Mouse (Mus musculus): ENCODE results near the gene Npb. TPM values are rescaled to one million over a fixed set of nuclear protein-coding genes. Genes with fewer than 3 reads are reported as not detected.
A peak's percentile ranks its signal among the peaks of the same experiment; 100 is the strongest.

Npb gene
- polyA plus RNA-seq, 1 experiment from 2014 or later, result 5.0 TPM

DNA sequence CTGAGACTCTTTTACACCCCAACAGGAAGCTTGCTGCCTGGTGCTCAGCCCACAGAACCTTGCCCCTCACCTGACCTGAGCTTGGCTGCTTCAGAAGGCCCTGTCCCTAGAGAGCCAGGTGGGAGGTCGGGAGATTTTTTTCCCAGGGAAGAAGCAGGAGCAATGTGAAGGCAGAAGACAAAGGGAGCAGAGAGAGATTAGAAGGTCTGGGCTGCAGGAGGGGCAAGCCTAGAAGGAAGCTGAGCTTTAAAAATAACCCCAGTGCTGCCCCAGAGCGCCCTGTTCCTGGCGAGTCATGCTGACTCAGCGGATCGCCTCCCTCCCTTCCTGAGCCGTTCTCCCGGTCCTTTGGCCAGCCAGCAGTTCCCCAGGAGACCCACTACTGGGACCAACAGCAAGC is 21.6 kb downstream of the Npb start:
- no peaks in the 10 kb centered on the region for H3K9me3 ChIP-seq (replicated peaks)
- peak; percentile 62 for ATAC-seq
- H3K27me3 ChIP-seq (replicated peaks), result no peaks in the 10 kb centered on the region
- WGBS (ENCODE audit: insufficient replicate concordance), result 8% methylated on average over 7 of the region's 7 CpGs
- peak overlapping the region; percentile 91 for H3K4me3 ChIP-seq
- H3K36me3 ChIP-seq, result peaks cover 36% of the 10 kb centered on the region
- peak overlapping the region; percentile 76 for H3K4me2 ChIP-seq
- H3K9ac ChIP-seq, result peak overlapping the region; percentile 99
- peaks cover 87% of the 10 kb centered on the region for H3K4me1 ChIP-seq
- H3K27ac ChIP-seq, result peak overlapping the region; percentile 94

GRCm38 (mm10) chr11:120630401-120630871 is 22.2 kb downstream of the Npb start:
- 20% methylated on average over 5 of the region's 5 CpGs for WGBS (ENCODE audit: insufficient replicate concordance)
- peak; percentile 22; the same call in 1 of the 2 replicates for ATAC-seq
- Histone ChIP-seq H3K27me3 (replicated peaks) (no peaks in the 10 kb centered on the region), H3K4me2 (peak overlapping the region; percentile 76), H3K36me3 (peaks cover 36% of the 10 kb centered on the region), H3K9me3 (replicated peaks) (no peaks in the 10 kb centered on the region), H3K27ac (peak overlapping the region; percentile 94), H3K9ac (peak overlapping the region; percentile 99), H3K4me3 (peak overlapping the region; percentile 91), H3K4me1 (peaks cover 86% of the 10 kb centered on the region)

GRCm38 (mm10) chr11:120630881-120631725 is 22.8 kb downstream of the Npb start:
- Histone ChIP-seq H3K27ac (peak overlapping the region; percentile 94), H3K4me3 (peak overlapping the region; percentile 91), H3K9ac (peak overlapping the region; percentile 99), H3K4me2 (peak overlapping the region; percentile 76), H3K27me3 (replicated peaks) (no peaks in the 10 kb centered on the region), H3K4me1 (peaks cover 79% of the 10 kb centered on the region), H3K36me3 (peaks cover 31% of the 10 kb centered on the region), H3K9me3 (replicated peaks) (no peaks in the 10 kb centered on the region)
- 9% methylated on average over 7 of the region's 7 CpGs for whole genome bisulfite sequencing (ENCODE audit: insufficient replicate concordance)
- ATAC-seq, result no peak

DNA sequence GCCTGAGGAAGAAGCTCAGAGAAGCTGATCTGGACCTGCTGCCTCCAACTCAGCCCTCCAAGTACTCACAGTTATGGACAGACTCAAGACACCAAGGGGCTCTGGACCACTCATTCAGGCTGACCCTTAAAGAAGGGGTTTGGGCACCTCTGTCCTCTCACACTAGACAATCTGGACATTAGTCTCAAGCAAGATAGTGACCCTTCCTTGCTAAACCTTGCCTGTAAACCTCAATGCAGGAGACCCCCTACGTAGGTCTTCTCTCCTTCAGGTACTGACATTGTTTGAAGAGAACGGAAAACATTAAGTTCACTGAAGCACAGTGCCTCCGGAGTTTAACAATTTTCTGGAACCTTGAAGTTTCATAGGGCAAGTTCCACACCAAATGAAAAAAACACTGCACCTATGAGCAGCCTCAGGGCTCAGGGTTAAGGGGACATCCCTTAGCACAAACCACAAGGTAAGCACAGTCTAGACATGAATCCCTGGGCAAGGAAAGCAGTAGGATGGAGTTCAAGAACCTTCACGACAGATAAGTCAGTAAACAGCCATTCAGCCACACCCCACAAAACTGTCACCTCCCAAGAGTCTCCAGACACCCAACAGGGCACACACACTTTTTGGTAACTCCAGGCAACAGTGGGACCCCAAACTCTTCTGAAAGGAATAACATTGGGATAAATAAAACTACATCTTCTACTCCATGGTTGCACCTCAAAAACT is 23.6 kb downstream of the Npb start:
- Histone ChIP-seq H3K36me3 (peaks cover 25% of the 10 kb centered on the region), H3K9me3 (replicated peaks) (no peaks in the 10 kb centered on the region), H3K4me3 (peak overlapping the region; percentile 91), H3K27ac (peak overlapping the region; percentile 94), H3K4me2 (peak overlapping the region; percentile 76), H3K27me3 (replicated peaks) (no peaks in the 10 kb centered on the region), H3K9ac (peak overlapping the region; percentile 99), H3K4me1 (peaks cover 74% of the 10 kb centered on the region)
- ATAC-seq, result peak; percentile 22
- 39% methylated on average over 4 of the region's 4 CpGs for WGBS (ENCODE audit: insufficient replicate concordance)

- no peaks in the 10 kb centered on the region for H3K27me3 ChIP-seq (replicated peaks)
- H3K27ac ChIP-seq, result peak overlapping the region; percentile 94
- H3K9me3 ChIP-seq (replicated peaks), result no peaks in the 10 kb centered on the region
- peak overlapping the region; percentile 76 for H3K4me2 ChIP-seq
- H3K4me3 ChIP-seq, result peak overlapping the region; percentile 91
- ATAC-seq, result peak; percentile 78
- H3K9ac ChIP-seq, result peak overlapping the region; percentile 99
- peaks cover 70% of the 10 kb centered on the region for H3K4me1 ChIP-seq
- under 1% methylated on average over 116 of the region's 116 CpGs for WGBS (ENCODE audit: insufficient replicate concordance)
- peaks cover 15% of the 10 kb centered on the region for H3K36me3 ChIP-seq
Measured at GRCm38 (mm10) chr11:120632559-120633519, 24.6 kb downstream of the Npb start.

- 8% methylated on average over 58 of the region's 58 CpGs for WGBS (ENCODE audit: insufficient replicate concordance)
- Histone ChIP-seq H3K4me3 (peak within 1 kb of the TSS; percentile 91), H3K36me3 (peaks cover 9% of the 10 kb centered on the region), H3K4me1 (peaks cover 63% of the 10 kb centered on the region), H3K27me3 (replicated peaks) (no peaks in the 10 kb centered on the region), H3K9ac (peak within 1 kb of the TSS; percentile 99), H3K27ac (peak within 1 kb of the TSS; percentile 94), H3K9me3 (replicated peaks) (no peaks in the 10 kb centered on the region), H3K4me2 (peak within 1 kb of the TSS; percentile 76)
- ATAC-seq, result peak; percentile 79
Measured at GRCm38 (mm10) chr11:120633520-120634343, 25.5 kb downstream of the Npb start, which contains the start of gene Mafg. Mafg (minus strand) TSS chr11:120633600.

DNA sequence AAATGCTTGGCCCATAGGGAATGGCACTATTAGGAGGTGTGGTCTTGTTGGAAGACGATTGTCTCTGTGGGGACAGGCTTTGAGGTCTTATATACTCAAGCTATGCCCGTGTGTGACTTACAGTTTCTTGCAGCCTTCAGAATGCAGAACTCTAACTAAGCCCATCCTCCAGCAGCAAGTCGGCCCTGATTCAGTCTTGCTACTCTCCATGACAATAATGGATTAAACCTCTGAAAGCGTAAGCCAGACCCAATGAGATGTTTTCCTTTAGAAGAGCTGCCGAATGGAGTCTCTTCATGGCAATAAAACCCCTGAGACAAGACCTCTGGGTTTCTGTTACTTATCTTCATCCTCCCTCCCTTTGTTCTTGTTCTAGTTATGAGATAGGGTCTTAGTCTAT is 26.5 kb downstream of the Npb start:
- 78% methylated on average over 5 of the region's 5 CpGs for WGBS (ENCODE audit: insufficient replicate concordance)
- Histone ChIP-seq H3K4me3 (peak overlapping the region; percentile 91), H3K36me3 (no peaks in the 10 kb centered on the region), H3K4me1 (peaks cover 52% of the 10 kb centered on the region), H3K9ac (peak overlapping the region; percentile 99; the same call in 1 of the 2 replicates), H3K27ac (peak overlapping the region; percentile 94; the same call in 1 of the 2 replicates), H3K9me3 (replicated peaks) (no peaks in the 10 kb centered on the region), H3K4me2 (peak overlapping the region; percentile 76), H3K27me3 (replicated peaks) (no peaks in the 10 kb centered on the region)
- no peak for ATAC-seq

DNA sequence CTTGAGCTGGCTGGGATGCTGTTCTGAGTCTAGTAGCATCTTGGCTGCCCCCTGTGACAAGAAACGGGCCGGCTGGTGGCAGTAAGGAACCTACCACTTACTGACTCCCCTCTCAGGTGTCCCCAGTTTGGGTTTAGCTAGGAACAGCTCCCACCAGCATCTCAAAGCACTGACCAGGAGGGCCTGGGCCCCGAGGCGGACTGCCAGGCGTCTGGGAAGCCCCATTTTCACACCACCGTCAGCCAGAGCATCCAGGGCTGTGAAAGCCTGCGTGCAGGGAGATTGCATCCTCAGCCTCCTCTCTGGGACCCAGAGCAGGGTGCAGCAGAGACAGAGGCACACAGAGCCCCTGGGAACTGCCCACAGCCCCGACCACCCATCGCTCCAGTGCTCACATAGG is 33.0 kb downstream of the Npb start:
- Histone ChIP-seq H3K36me3 (no peaks in the 10 kb centered on the region), H3K4me2 (no peak overlapping the region), H3K4me3 (no peak overlapping the region), H3K9me3 (replicated peaks) (no peaks in the 10 kb centered on the region), H3K27me3 (replicated peaks) (peaks cover 33% of the 10 kb centered on the region), H3K4me1 (peaks cover 28% of the 10 kb centered on the region), H3K9ac (no peak overlapping the region), H3K27ac (no peak overlapping the region)
- no peak for ATAC-seq
- WGBS (ENCODE audit: insufficient replicate concordance), result 67% methylated on average over 9 of the region's 9 CpGs

- H3K4me2 ChIP-seq, result no peak overlapping the region
- no peak overlapping the region for H3K27ac ChIP-seq
- H3K4me1 ChIP-seq, result peaks cover 25% of the 10 kb centered on the region
- H3K27me3 ChIP-seq (replicated peaks), result peaks cover 38% of the 10 kb centered on the region
- H3K9me3 ChIP-seq (replicated peaks), result no peaks in the 10 kb centered on the region
- no peaks in the 10 kb centered on the region for H3K36me3 ChIP-seq
- ATAC-seq, result no peak
- H3K4me3 ChIP-seq, result no peak overlapping the region
- H3K9ac ChIP-seq, result no peak overlapping the region
- WGBS (ENCODE audit: insufficient replicate concordance), result 78% methylated on average over 8 of the region's 8 CpGs
Measured at GRCm38 (mm10) chr11:120641869-120642268, 33.6 kb downstream of the Npb start.

- Histone ChIP-seq H3K27ac (peak overlapping the region; percentile 46; the same call in 1 of the 2 replicates), H3K9me3 (replicated peaks) (no peaks in the 10 kb centered on the region), H3K27me3 (replicated peaks) (peaks cover 50% of the 10 kb centered on the region), H3K9ac (peak overlapping the region; percentile 78), H3K36me3 (no peaks in the 10 kb centered on the region), H3K4me2 (peak overlapping the region; percentile 96), H3K4me3 (peak overlapping the region; percentile 57), H3K4me1 (peaks cover 28% of the 10 kb centered on the region)
- 1% methylated on average over 18 of the region's 18 CpGs for WGBS (ENCODE audit: insufficient replicate concordance)
- ATAC-seq, result peak; percentile 64
Measured at GRCm38 (mm10) chr11:120642939-120643600, 34.8 kb downstream of the Npb start.

Measured in liver, embryonic 12.5 days (tissue).